Mouse (Mus musculus) kidney, adult 2 months (tissue): ENCODE measurements around the gene Alk. TPM values are rescaled to one million over a fixed set of nuclear protein-coding genes. Genes with fewer than 3 reads are reported as not detected.

Experiments used
- DNase-seq: peaks from one replicate; pipeline ENCODE4 v3.0.0; 2021
- H3K27ac ChIP-seq: fragments of 200-500 bp; 2 replicates; pipeline ENCODE4 v1.5.1; 2012; ENCODE audit warnings: low read depth, low read length, control low read depth, inconsistent platforms; ENCODE audit not compliant: insufficient read depth
- H3K27me3 ChIP-seq: fragments of 200-500 bp; replicated peaks from 2 replicates; pipeline ENCODE4 v1.6.1; 2012; ENCODE audit warnings: mild to moderate bottlenecking, moderate library complexity, low read length, inconsistent platforms; ENCODE audit not compliant: control insufficient read depth, insufficient read depth
- H3K36me3 ChIP-seq: fragments of 200-500 bp; 2 replicates; pipeline ENCODE4 v1.6.1; 2012; ENCODE audit warnings: mild to moderate bottlenecking, moderate library complexity, low read length, inconsistent platforms; ENCODE audit not compliant: control insufficient read depth, insufficient read depth
- H3K4me1 ChIP-seq: fragments of 200-500 bp; 2 replicates; pipeline ENCODE4 v1.6.1; 2011; ENCODE audit warnings: low read length; ENCODE audit not compliant: control insufficient read depth, insufficient read depth
- H3K4me3 ChIP-seq: fragments of 200-500 bp; 2 replicates; pipeline ENCODE4 v1.5.1; 2011; ENCODE audit warnings: mild to moderate bottlenecking, low read depth, low read length, control low read depth; ENCODE audit not compliant: insufficient read depth
- CTCF ChIP-seq: fragments of 200-500 bp; conservative IDR thresholded peaks from 2 replicates; pipeline ENCODE4 v1.5.1; 2011; ENCODE audit warnings: low read depth, mild to moderate bottlenecking, control low read depth, low read length, moderate library complexity, mixed read lengths; ENCODE audit not compliant: insufficient read depth, insufficient read length
- POLR2A ChIP-seq: fragments of 200-500 bp; IDR thresholded peaks from one replicate; pipeline ENCODE4 v1.6.1; 2011; ENCODE audit warnings: low read depth, low read length, control low read depth
- WGBS: fragments of 180-500 bp; shearing (Covaris S2); methylation state at CpG from one replicate; pipeline ENCODE4 v1.1.7; 2018; 5-methylcytosine and 5-hydroxymethylcytosine counted together
- polyA plus RNA-seq: library from polyadenylated mRNA; depleted of rRNA; stranded (reverse); fragments of >200 nt; gene quantifications from 2 replicates; pipeline ENCODE4 v1.2.3, GENCODE M21; 2012

Alk gene
- polyA plus RNA-seq, 1 experiment = 0.03 TPM

- 86% methylated on average over 3 of the region's 3 CpGs for WGBS
These were observed 541.4 kb downstream of the Alk start for GRCm38 (mm10) chr17:72062978-72063377.

GRCm38 (mm10) chr17:72059312-72059711 is 545.1 kb downstream of the Alk start:
- no peak for DNase-seq
- H3K27ac ChIP-seq = no peak overlapping the region
- no peaks in the 10 kb centered on the region for H3K4me1 ChIP-seq
- WGBS = 65% methylated on average over 7 of the region's 7 CpGs
- H3K36me3 ChIP-seq = no peaks in the 10 kb centered on the region
- no peaks in the 10 kb centered on the region for H3K27me3 ChIP-seq
- no peak overlapping the region for H3K4me3 ChIP-seq
- TF ChIP-seq POLR2A = no peak
- TF ChIP-seq CTCF = no peak

More at GRCm38 (mm10) chr17:72062978-72063377, 541.4 kb downstream of the Alk start:
- no peaks in the 10 kb centered on the region for H3K36me3 ChIP-seq
- DNase-seq = no peak
- TF ChIP-seq CTCF (no peak), POLR2A (no peak)
- H3K4me1 ChIP-seq = no peaks in the 10 kb centered on the region
- no peak overlapping the region for H3K27ac ChIP-seq
- no peaks in the 10 kb centered on the region for H3K27me3 ChIP-seq
- H3K4me3 ChIP-seq = no peak overlapping the region

- Histone ChIP-seq H3K36me3 (no peaks in the 10 kb centered on the region), H3K4me3 (no peak overlapping the region), H3K27me3 (no peaks in the 10 kb centered on the region; the same call in 1 of the 2 replicates), H3K4me1 (peaks cover 6% of the 10 kb centered on the region; the same call in 1 of the 2 replicates), H3K27ac (no peak overlapping the region)
- DNase-seq = no peak
- TF ChIP-seq CTCF (no peak), POLR2A (no peak)
- WGBS = 95% methylated on average over 2 of the region's 2 CpGs
These were observed 558.8 kb downstream of the Alk start for GRCm38 (mm10) chr17:72045671-72046070.

GRCm38 (mm10) chr17:72043667-72044390 is 560.6 kb downstream of the Alk start:
- TF ChIP-seq CTCF = no peak
- TF ChIP-seq POLR2A = no peak
- H3K27me3 ChIP-seq = no peaks in the 10 kb centered on the region; the same call in 1 of the 2 replicates
- no peaks in the 10 kb centered on the region for H3K36me3 ChIP-seq
- WGBS = 78% methylated on average over 11 of the region's 11 CpGs
- no peak for DNase-seq
- H3K4me1 ChIP-seq = peaks cover 6% of the 10 kb centered on the region; the same call in 1 of the 2 replicates
- no peak overlapping the region for H3K27ac ChIP-seq
- no peak overlapping the region for H3K4me3 ChIP-seq

GRCm38 (mm10) chr17:72043001-72043666 is 561.3 kb downstream of the Alk start:
- Histone ChIP-seq H3K36me3 (no peaks in the 10 kb centered on the region), H3K4me3 (no peak overlapping the region), H3K27me3 (no peaks in the 10 kb centered on the region; the same call in 1 of the 2 replicates), H3K4me1 (peaks cover 6% of the 10 kb centered on the region; the same call in 1 of the 2 replicates), H3K27ac (no peak overlapping the region)
- DNase-seq = peak; percentile 91
- WGBS = 24% methylated on average over 9 of the region's 9 CpGs
- no peak for TF ChIP-seq POLR2A
- TF ChIP-seq CTCF = no peak

GRCm38 (mm10) chr17:72039176-72039948 is 565.1 kb downstream of the Alk start:
- H3K4me1 ChIP-seq = peaks cover 6% of the 10 kb centered on the region; the same call in 1 of the 2 replicates
- H3K4me3 ChIP-seq = no peak overlapping the region
- WGBS = 68% methylated on average over 7 of the region's 7 CpGs
- no peak for TF ChIP-seq CTCF
- H3K36me3 ChIP-seq = no peaks in the 10 kb centered on the region
- H3K27ac ChIP-seq = no peak overlapping the region
- H3K27me3 ChIP-seq = no peaks in the 10 kb centered on the region
- no peak for DNase-seq
